ENCODE assay signal across 8 mouse cellular contexts in genomic region chr3:132085823-132086350, GRCm38 (mm10). TPM values are rescaled to one million over a fixed set of nuclear protein-coding genes. Genes with fewer than 3 reads are reported as not detected.
A peak's percentile ranks its signal among the peaks of the same experiment; 100 is the strongest.
DNase-seq lines count a peak whose midpoint lies in the region; ATAC-seq lines count a peak whose summit lies in the region.
"Had no signal": no experiment of that assay in that cellular context is flagged by ENCODE, and none has a peak within 500 bp of the region (broad histone marks: within the 10 kb centered on the region; RNA-seq: fewer than 3 reads in every experiment).

No protein-coding gene starts in this region.

- peaks cover 33% of the 10 kb centered on the region for H3K27me3 ChIP-seq in lung, embryonic 15.5 days
- peaks cover 16% of the 10 kb centered on the region for H3K27me3 ChIP-seq in embryonic facial prominence, embryonic 13.5 days
- H3K27me3 ChIP-seq in hindbrain, embryonic 12.5 days: peaks cover 37% of the 10 kb centered on the region

- no peak for ATAC-seq in lung, embryonic 15.5 days (ENCODE audit: borderline replicate concordance, extremely low read depth, low FRiP score, low TSS enrichment)
- no peak for ATAC-seq in embryonic facial prominence, embryonic 13.5 days (ENCODE audit: insufficient number of reproducible peaks, insufficient read depth, low FRiP score, low TSS enrichment, low read depth)
- ATAC-seq in hindbrain, embryonic 12.5 days (ENCODE audit: low FRiP score): peak; percentile 9; the same call in 1 of the 2 replicates
- peak; percentile 20; the same call in 1 of the 2 replicates for ATAC-seq in megakaryocyte progenitor cell, adult 5-6 weeks (replicated peaks; ENCODE audit: poor library complexity)

- peaks cover 34% of the 10 kb centered on the region for H3K4me1 ChIP-seq in lung, embryonic 15.5 days
- H3K4me1 ChIP-seq in embryonic facial prominence, embryonic 13.5 days: peaks cover 29% of the 10 kb centered on the region
- peaks cover 34% of the 10 kb centered on the region for H3K4me1 ChIP-seq in hindbrain, embryonic 12.5 days

- H3K4me2 ChIP-seq in lung, embryonic 15.5 days: peak overlapping the region; percentile 93
- H3K4me2 ChIP-seq in embryonic facial prominence, embryonic 13.5 days: peak overlapping the region; percentile 93
- peak overlapping the region; percentile 95 for H3K4me2 ChIP-seq in hindbrain, embryonic 12.5 days (replicated peaks)

- peak overlapping the region; percentile 43 for H3K4me3 ChIP-seq in lung, embryonic 15.5 days
- H3K4me3 ChIP-seq in embryonic facial prominence, embryonic 13.5 days: peak overlapping the region; percentile 62
- H3K4me3 ChIP-seq in hindbrain, embryonic 12.5 days: peak overlapping the region; percentile 46
- H3K4me3 ChIP-seq: erythroblast, embryonic 14.5 days had no signal

- no peaks in the 10 kb centered on the region for H3K9me3 ChIP-seq in lung, embryonic 15.5 days
- no peaks in the 10 kb centered on the region for H3K9me3 ChIP-seq in embryonic facial prominence, embryonic 13.5 days
- no peaks in the 10 kb centered on the region for H3K9me3 ChIP-seq in hindbrain, embryonic 12.5 days (replicated peaks)

- H3K9ac ChIP-seq in lung, embryonic 15.5 days: no peak overlapping the region
- H3K9ac ChIP-seq in embryonic facial prominence, embryonic 13.5 days: peak overlapping the region; percentile 79
- H3K9ac ChIP-seq in hindbrain, embryonic 12.5 days: peak overlapping the region; percentile 46

- 3% methylated on average over 23 of the region's 23 CpGs for WGBS in lung, embryonic 15.5 days
- under 1% methylated on average over 23 of the region's 23 CpGs for WGBS in embryonic facial prominence, embryonic 13.5 days
- under 1% methylated on average over 23 of the region's 23 CpGs for WGBS in hindbrain, embryonic 12.5 days

- DNase-seq in lung, adult 18-20 months: no peak
- no peak for DNase-seq in spleen, postnatal 14 days (ENCODE audit: low spot score in 2 of 2)
- no peak for DNase-seq in thymus, postnatal 4 days

- no peak overlapping the region for H3K27ac ChIP-seq in lung, embryonic 15.5 days
- peak overlapping the region; percentile 78 for H3K27ac ChIP-seq in embryonic facial prominence, embryonic 13.5 days
- H3K27ac ChIP-seq in hindbrain, embryonic 12.5 days: no peak overlapping the region

- H3K36me3 ChIP-seq in lung, embryonic 15.5 days: no peaks in the 10 kb centered on the region
- H3K36me3 ChIP-seq in embryonic facial prominence, embryonic 13.5 days: no peaks in the 10 kb centered on the region
- H3K36me3 ChIP-seq in hindbrain, embryonic 12.5 days: no peaks in the 10 kb centered on the region

RNA-seq across cellular contexts. Expression of gene Dkk2, which starts 0.8 kb away (rescaled TPM):
- polyA plus RNA-seq in lung, embryonic 15.5 days (2015; fragmentation: Nextera tagmentation; extraction: Ambion mirVana): 2.5 TPM in 2 replicates
- polyA plus RNA-seq in embryonic facial prominence, embryonic 13.5 days (2015; fragmentation: Nextera tagmentation; extraction: Ambion mirVana): 32.7 and 40.1 TPM in 2 replicates
- 11.3 and 16.6 TPM in 2 replicates for polyA plus RNA-seq in hindbrain, embryonic 12.5 days (2016; fragmentation: Nextera tagmentation; extraction: Ambion mirVana)
- total RNA-seq in megakaryocyte progenitor cell, adult 5-6 weeks (2015): not detected in 2 replicates
- not detected in 2 replicates for total RNA-seq in megakaryocyte progenitor cell, adult 5-6 weeks (2017)
- polyA plus RNA-seq: erythroblast, embryonic 14.5 days had no signal

Comparison
In these comparisons a context has a peak if more than half of its experiments do, and no peak if none do; other contexts are left out.
1. ATAC-seq: peak in hindbrain, embryonic 12.5 days (single experiment) and megakaryocyte progenitor cell, adult 5-6 weeks (single experiment); none in lung, embryonic 15.5 days (single experiment) and embryonic facial prominence, embryonic 13.5 days (single experiment).
2. Peak in every context shown above with its lines, with median percentiles within 50 percentile points of each other: H3K4me2 ChIP-seq and H3K4me3 ChIP-seq.